Mouse (Mus musculus) heart, adult 2 months (tissue): ENCODE measurements around the gene Hs3st1.

Experiments
- CTCF ChIP-seq: fragments of 200-600 bp; IDR thresholded peaks from 2 replicates; pipeline ENCODE4 v1.8.1; 2022; ENCODE audit warnings: antibody characterized with exemption, mild to moderate bottlenecking, moderate library complexity
- POLR2A ChIP-seq: fragments of 200-500 bp; IDR thresholded peaks from 2 replicates; pipeline ENCODE4 v1.6.1; 2011; ENCODE audit warnings: mild to moderate bottlenecking, low read depth, low read length, control low read depth; ENCODE audit not compliant: insufficient read depth

DNA sequence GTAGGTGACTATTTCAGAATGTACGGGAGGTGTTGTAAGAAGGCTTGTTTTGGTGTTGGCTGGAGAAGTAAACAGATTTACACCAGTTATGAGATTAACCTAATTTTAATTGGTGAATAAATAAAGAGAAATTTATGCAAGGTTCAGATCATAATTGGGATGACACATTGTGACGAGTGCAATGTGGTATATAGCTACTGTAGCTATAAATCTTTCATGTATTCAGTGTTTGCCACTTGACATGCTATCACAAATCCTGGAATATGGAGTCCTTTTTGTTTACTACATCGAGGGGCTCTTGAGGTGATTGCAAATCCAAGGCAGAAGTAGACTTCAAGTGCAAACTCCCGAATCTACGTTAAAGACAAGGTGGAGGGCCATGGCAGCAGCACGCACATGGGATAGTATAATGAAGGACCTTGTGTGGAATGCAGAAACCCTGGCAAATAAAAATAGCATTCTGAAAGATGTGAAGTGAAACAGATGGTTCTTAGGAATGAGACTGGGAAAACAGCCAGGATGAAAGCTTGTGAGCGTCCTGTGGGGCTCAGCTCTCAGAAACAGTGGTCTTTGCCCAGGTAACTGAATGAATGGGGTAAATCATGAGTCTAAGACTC is 21.9 kb upstream of the Hs3st1 start:
- TF ChIP-seq CTCF (no peak), POLR2A (no peak)
